Mouse (Mus musculus): ENCODE measurements at regions not wholly inside any gene's neighbourhood (a gene's known extent, or its start where the extent isn't known, plus 50 kb on each side); places are given as distances from the start of the nearest gene placed in this dataset.
A peak's percentile ranks its signal among the peaks of the same experiment; 100 is the strongest.

GRCm38 (mm10) chr5:116776450-116776849 is 184.8 kb upstream of the Srrm4 start:
- DNase-seq (ENCODE audit: low read depth, low spot score), result no peak

DNA sequence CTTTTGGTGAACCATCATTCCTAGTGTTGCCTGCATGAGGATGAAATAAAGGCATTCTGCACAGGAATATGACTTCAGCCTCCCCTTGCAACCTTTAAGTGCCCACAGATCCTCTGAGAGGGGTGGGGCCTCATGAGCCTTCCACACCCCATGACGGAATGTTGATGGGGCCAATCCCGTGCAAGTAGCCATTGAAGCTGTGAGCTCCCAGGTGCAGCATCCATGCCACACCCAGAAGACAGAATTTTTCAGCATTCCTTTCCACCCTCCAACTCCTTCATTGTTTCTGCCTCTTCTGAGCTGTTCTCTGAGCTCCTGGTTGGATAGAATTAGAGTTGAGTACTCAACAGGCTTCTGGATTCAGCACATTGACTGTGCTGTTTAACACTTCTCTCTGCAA is 174.6 kb upstream of the Srrm4 start:
- DNase-seq (ENCODE audit: low read depth, low spot score), result no peak

DNA sequence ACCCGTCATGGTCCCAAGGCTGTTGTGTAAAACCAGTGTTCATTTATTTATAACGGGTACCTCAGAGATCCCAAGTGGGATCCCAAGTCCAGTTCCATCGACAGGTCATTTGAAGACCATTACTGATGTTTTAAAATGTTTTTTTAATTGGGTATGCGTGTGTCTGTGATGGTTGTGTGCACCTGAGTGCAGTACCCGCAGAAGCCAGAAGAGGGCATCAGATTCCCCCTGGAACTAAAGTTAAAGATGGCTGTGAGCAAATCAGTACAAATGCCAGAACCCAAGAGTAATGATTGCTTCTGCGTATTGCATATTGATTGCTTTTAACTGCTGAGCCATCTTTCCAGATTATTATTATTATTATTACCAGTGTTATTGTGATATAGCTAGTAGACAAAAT is 169.7 kb upstream of the Srrm4 start:
- no peak for DNase-seq (ENCODE audit: low read depth, low spot score)

GRCm38 (mm10) chr5:116758687-116759086 is 167.1 kb upstream of the Srrm4 start:
- DNase-seq (ENCODE audit: low read depth, low spot score), result no peak

DNA sequence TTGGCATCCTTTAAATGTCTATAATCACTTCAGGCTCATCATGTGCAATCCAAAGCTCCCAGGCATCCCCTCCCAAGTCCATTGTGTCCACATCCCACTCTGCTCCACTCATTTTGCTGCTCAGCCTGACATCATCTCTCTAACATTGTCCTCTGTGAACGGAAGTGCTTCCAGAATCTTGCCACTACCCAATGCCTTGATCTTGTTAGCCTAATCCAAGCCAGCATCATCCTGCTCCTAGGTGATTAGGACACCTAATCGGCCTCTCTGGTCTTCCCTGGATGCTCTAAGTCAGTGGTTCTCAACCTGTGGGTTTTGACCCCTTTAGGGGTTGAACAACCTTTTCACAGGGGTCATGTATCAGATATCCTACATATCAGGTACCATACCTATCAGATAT is 161.3 kb upstream of the Srrm4 start:
- DNase-seq (ENCODE audit: low read depth, low spot score), result no peak

DNA sequence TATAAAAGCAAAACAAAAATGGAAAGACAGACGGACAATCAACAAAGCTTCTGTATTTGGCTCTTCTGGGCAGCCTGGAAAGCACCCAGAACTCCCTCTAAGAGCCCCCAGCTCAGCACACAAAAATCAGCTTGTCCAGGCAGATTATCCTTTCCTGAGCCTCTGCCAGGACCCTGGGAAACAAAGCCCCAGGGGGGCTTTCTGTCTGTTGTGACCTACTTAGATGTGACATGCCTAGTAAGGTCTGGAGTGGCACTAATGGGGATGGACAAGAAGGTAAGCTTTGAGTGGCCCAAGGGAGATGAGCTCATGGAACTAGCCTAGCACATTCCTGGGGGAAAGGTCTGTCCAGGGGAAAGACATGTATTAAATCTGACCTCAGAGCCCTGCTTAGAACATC is 160.5 kb upstream of the Srrm4 start:
- DNase-seq (ENCODE audit: low read depth, low spot score), result no peak

GRCm38 (mm10) chr5:116745776-116746175 is 154.2 kb upstream of the Srrm4 start:
- DNase-seq (ENCODE audit: low read depth, low spot score), result no peak

DNA sequence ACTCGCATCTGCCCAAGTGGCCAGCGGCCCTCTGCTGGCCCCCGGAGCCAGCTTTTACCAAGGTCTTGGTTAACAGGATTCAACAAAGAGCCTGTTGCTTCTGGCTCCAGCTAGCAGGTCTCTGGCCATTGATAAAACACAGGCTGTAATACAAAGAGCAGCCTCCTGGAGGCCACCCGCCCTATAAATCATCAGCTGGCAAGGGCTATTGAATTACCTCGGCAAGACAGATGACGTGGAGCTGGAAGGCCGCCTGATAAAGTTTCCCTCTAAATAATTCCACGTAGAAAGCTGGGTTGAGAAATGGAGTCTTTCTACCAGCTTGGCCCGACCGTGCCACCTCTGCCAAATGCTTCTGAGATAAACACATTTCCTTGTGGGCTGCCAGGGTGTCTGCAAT is 152.8 kb upstream of the Srrm4 start:
- peak; percentile 62 for DNase-seq (ENCODE audit: low read depth, low spot score)

- DNase-seq (ENCODE audit: low read depth, low spot score), result no peak
These were observed 144.0 kb upstream of the Srrm4 start for GRCm38 (mm10) chr5:116735622-116736021.

GRCm38 (mm10) chr5:116731509-116731908 is 139.9 kb upstream of the Srrm4 start:
- no peak for DNase-seq (ENCODE audit: low read depth, low spot score)

DNA sequence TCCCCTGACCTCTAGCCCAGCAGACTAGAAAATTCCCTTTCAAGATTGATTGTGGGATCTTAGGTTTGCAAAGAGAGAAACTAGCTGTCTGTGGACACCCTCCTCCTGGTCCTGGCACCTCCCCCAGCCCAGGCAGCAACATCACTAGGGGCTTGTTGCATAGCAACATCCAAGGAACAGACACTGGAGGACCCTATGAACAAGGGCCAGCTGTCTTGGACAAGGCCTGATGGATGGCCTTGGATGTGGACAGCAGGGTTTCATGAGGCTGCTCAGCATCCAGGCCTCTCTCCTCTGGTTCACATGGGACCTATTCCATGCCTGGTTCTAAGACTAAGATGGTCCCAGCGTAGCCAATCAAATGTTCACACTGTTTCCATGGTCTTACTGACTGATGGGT is 127.6 kb upstream of the Srrm4 start:
- no peak for DNase-seq (ENCODE audit: low read depth, low spot score)

DNA sequence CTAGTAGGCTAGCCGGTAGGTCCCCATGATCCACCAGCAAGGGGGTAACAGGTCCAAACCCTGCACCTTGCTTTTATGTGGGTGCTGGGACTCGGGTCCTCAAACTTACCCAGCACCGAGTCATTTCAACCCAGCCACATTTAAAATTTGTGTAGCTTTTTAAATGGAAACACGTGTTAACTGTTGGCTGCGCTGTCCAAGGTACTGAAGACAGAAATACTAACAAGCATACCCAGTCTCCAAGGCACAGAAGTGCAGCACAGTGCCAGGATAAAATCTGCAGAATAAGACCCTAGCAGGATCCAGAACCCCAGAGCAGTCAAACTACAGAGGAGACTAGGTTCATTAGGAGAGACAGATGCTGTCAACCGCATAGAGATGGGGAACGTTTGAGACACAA is 122.6 kb upstream of the Srrm4 start:
- DNase-seq (ENCODE audit: low read depth, low spot score), result peak; percentile 81

DNA sequence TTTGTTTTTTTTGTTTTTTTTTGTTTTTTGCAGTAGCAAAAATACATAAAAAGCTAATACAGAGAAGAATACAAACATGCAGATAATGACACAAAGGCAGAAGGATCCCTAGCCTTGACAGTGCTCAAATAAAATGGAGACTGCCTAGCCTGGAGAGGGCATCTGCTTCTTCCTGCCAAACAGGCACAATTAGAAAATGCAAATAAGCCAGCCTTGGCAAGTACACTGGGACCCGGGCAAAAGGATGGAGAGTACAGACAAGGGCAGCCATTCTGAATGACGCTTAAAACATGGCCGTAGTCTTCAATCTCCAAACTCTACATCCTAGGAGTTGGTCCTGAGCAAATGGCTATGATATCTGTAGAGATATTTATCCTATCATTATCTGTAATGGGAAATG is 120.4 kb upstream of the Srrm4 start:
- DNase-seq (ENCODE audit: low read depth, low spot score), result no peak

DNA sequence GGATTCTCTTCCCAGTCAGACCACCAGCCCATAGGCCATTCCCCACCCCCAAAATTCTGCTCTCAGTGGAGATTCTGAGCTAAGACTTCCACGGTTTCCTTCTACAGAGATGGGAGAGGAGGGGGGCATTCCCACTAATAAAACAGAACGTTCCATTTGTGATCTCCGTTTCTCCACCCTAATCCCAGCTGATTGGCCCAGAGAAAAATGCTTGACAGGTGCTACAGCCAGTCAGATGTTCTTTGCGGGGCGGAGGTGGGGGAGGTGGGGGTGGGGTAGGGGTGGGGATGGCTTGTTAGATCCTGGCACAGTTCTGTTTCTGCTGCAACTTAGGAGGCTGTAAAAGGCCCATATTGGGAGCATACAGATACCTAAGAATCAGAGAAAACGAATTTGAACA is 116.9 kb upstream of the Srrm4 start:
- DNase-seq (ENCODE audit: low read depth, low spot score), result no peak

- DNase-seq (ENCODE audit: low read depth, low spot score), result no peak
These were observed 70.8 kb upstream of the Srrm4 start for GRCm38 (mm10) chr5:116662466-116662865.

DNA sequence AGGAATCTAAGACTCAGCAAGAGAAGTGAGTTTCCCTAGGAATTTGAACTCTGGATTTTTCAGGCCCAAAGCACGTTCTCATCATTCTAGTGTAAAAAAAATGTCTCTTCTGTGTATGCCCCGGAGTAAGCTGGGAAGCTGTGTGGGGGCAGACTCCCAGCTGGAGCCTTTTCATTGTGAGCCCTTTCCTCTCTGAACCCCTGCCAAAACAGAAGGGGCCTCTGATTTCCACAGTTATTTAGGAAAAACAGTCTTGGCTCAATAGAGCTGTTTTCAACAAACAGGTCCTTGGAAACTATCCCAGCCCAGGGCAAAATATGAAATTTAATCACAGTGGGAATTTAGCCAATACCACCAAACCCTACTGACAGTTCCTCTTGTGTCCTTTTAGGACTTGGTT is 70.2 kb upstream of the Srrm4 start:
- no peak for DNase-seq (ENCODE audit: low read depth, low spot score)

DNA sequence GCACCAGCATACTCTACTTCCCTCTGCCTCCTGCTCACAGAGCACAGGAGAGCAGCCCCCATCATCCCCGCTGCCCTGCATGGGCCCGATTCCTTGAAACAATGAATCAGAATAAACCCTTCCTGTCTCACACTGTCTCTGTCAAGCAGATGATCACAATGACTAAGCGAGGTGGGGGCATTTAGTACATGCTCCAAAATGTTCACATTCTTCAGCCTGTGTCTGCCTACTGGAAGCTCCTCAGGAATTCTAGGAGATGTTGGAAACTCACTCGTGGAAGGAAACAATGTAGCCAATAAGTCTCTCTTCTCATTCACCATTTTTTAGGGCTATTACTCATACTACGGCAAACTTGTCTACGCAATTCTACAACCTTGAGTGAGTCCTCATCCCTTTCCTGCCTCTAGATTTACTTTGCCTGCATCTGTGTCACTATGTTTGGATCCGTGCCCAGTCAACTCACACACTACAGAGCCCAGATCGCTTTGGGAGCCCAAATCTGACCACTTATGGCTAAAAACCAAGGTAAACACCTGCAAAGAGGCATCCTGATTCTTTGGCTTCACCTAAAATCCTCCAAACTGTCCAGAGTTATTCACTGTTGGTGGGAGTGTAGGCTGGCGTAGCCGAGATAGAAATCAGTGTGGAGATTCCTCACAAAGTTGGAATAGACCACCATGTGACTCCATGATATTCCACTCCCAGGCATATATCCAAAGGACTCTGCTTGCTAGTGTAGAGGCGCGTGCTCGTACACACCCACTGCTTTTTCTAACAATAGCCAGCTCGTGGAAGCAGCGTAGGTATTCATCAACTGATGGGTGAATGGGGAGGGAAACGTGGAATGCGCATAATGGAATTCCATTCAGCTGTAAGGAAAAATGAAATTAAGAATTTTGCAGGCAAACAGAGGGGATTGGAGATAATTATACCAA is 63.1 kb upstream of the Srrm4 start:
- DNase-seq (ENCODE audit: low read depth, low spot score), result no peak

All from forelimb bud, embryonic 11.5 days (tissue).